Mouse (Mus musculus): Measurements from ENCODE around the gene Ager. TPM values are rescaled to one million over a fixed set of nuclear protein-coding genes. Genes with fewer than 3 reads are reported as not detected.

Gene Ager
- total and polyA plus RNA-seq, 2 experiments from 2014 or later = 1.8 to 2.5 TPM

DNA sequence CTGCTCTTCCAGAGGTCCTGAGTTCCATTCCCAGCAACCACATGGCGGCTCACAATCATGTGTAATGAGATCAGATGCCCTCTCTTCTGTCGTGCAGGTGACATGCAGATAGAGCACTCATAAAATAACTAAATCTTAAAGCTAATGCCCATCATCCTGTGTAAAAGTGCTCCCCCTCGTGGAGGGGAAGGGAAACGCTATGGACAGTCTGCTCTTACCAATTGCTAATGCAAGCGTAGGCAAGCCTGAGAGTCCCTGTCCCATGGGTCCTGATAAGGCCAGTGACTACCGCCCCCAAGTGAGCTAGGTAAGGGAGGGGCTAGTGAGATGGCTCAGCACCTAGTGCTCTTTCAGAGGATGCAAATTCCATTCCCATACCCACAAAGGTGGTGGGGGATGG is 21.3 kb downstream of the Ager start:
- peaks cover 21% of the 10 kb centered on the region; the same call in 1 of the 2 replicates for H3K36me3 ChIP-seq (ENCODE audit: insufficient read depth, low read length)
- peak; percentile 78 for TF ChIP-seq CTCF (IDR thresholded peaks at IDR 0.05; ENCODE audit: low read depth)
- peak; percentile 64 for DNase-seq (ENCODE audit: low spot score)

DNA sequence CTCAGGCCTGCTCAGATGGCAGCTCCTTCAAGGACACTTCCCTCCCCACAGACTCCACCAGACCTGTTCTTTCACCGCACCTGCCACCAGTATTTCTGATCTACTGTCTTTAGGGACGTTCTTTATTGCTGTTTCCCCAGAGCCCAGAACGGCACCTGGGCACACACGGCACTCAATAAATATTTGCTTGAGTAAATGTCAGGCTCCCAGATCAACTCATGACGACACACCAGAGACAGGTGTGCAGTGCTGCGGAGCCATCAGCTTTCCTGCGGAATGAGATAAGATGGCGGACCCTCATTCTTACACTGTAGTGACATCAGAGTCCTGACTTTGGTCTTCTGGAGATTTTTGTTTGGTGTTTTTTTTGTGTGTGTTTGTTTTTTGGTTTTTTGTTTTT is 23.3 kb downstream of the Ager start:
- WGBS = 92% methylated on average over 8 of the region's 8 CpGs
- H3K36me3 ChIP-seq (ENCODE audit: insufficient read depth, low read length) = peaks cover 15% of the 10 kb centered on the region; the same call in 1 of the 2 replicates
- no peaks in the 10 kb centered on the region for H3K9me3 ChIP-seq (ENCODE audit: low read length)

More for the DNA sequence above, 21.3 kb downstream of the Ager start:
- Histone ChIP-seq H3K27ac (no peak overlapping the region), H3K9ac (replicated peaks; ENCODE audit: low read length) (no peak overlapping the region), H3K4me3 (ENCODE audit: low read length) (no peak overlapping the region), H3K4me2 (ENCODE audit: low read depth, low read length) (no peak overlapping the region), H3K27me3 (ENCODE audit: insufficient read depth, low read length) (no peaks in the 10 kb centered on the region), H3K9me3 (ENCODE audit: low read length) (no peaks in the 10 kb centered on the region), H3K4me1 (ENCODE audit: insufficient read depth, low read length) (no peaks in the 10 kb centered on the region)
- no peak for ATAC-seq
- 20% methylated on average over 6 of the region's 6 CpGs for WGBS

DNA sequence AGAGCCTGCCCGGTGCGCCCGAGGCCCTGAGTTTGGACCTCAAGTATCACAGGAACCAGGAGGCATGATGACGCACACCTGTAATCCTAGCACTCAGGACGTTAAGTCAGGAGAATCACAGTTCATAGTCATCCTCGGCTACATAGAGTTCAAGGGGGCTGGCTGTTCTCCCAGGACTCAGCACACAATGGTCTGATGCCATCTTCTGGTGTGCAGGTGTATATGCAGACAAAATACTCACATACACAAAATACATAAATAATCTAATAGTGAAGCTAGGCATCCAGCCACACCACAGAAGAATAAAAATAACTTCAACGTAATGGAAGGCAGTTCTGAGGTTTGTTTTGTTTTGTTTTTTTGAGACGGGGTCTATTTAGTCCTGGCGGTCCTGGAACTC is 25.5 kb downstream of the Ager start:
- no peak overlapping the region for H3K27ac ChIP-seq
- ATAC-seq = no peak
- no peaks in the 10 kb centered on the region for H3K27me3 ChIP-seq (ENCODE audit: insufficient read depth, low read length)
- no peak for DNase-seq (ENCODE audit: low spot score)
- TF ChIP-seq CTCF (IDR thresholded peaks at IDR 0.05; ENCODE audit: low read depth) = peak; percentile 31; the same call in 1 of the 2 replicates
- H3K4me1 ChIP-seq (ENCODE audit: insufficient read depth, low read length) = peaks cover 8% of the 10 kb centered on the region; the same call in 1 of the 2 replicates
- WGBS = 84% methylated on average over 9 of the region's 9 CpGs
- no peaks in the 10 kb centered on the region for H3K9me3 ChIP-seq (ENCODE audit: low read length)
- H3K36me3 ChIP-seq (ENCODE audit: insufficient read depth, low read length) = peaks cover 8% of the 10 kb centered on the region; the same call in 1 of the 2 replicates
- no peak overlapping the region for H3K4me2 ChIP-seq (ENCODE audit: low read depth, low read length)
- no peak overlapping the region for H3K9ac ChIP-seq (replicated peaks; ENCODE audit: low read length)
- H3K4me3 ChIP-seq (ENCODE audit: low read length) = no peak overlapping the region

More for the DNA sequence above, 23.3 kb downstream of the Ager start:
- TF ChIP-seq CTCF (IDR thresholded peaks at IDR 0.05; ENCODE audit: low read depth) = no peak
- H3K4me1 ChIP-seq (ENCODE audit: insufficient read depth, low read length) = no peaks in the 10 kb centered on the region
- H3K27me3 ChIP-seq (ENCODE audit: insufficient read depth, low read length) = no peaks in the 10 kb centered on the region
- no peak overlapping the region for H3K4me3 ChIP-seq (ENCODE audit: low read length)
- H3K4me2 ChIP-seq (ENCODE audit: low read depth, low read length) = no peak overlapping the region
- peak; percentile 1 for DNase-seq (ENCODE audit: low spot score)
- ATAC-seq = no peak
- H3K27ac ChIP-seq = no peak overlapping the region
- no peak overlapping the region for H3K9ac ChIP-seq (replicated peaks; ENCODE audit: low read length)

DNA sequence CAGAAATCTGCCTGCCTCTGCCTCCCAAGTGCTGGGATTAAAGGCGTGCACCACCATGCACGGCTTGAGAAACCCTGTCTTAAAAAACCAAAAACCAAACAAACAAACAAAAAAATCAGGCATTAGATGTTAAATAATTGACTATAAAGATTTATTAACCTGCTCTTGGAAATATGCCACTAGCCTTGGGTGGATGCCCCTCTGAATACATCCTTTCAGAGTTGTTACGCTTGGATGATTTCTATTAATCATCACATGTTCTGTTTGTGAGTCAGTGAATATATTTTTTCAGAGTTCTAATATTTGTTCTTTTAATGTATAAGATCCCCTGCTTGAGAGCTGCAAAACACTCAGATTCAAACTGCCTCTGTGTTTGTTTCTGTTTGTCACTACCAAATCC is 27.3 kb downstream of the Ager start:
- Histone ChIP-seq H3K4me3 (ENCODE audit: low read length) (no peak overlapping the region), H3K36me3 (ENCODE audit: insufficient read depth, low read length) (peaks cover 6% of the 10 kb centered on the region; the same call in 1 of the 2 replicates), H3K4me1 (ENCODE audit: insufficient read depth, low read length) (peaks cover 27% of the 10 kb centered on the region), H3K9ac (replicated peaks; ENCODE audit: low read length) (no peak overlapping the region), H3K9me3 (ENCODE audit: low read length) (no peaks in the 10 kb centered on the region), H3K4me2 (ENCODE audit: low read depth, low read length) (no peak overlapping the region), H3K27ac (no peak overlapping the region), H3K27me3 (ENCODE audit: insufficient read depth, low read length) (no peaks in the 10 kb centered on the region)
- no peak for TF ChIP-seq CTCF (IDR thresholded peaks at IDR 0.05; ENCODE audit: low read depth)
- no peak for ATAC-seq
- 93% methylated on average over 3 of the region's 3 CpGs for WGBS
- no peak for DNase-seq (ENCODE audit: low spot score)

DNA sequence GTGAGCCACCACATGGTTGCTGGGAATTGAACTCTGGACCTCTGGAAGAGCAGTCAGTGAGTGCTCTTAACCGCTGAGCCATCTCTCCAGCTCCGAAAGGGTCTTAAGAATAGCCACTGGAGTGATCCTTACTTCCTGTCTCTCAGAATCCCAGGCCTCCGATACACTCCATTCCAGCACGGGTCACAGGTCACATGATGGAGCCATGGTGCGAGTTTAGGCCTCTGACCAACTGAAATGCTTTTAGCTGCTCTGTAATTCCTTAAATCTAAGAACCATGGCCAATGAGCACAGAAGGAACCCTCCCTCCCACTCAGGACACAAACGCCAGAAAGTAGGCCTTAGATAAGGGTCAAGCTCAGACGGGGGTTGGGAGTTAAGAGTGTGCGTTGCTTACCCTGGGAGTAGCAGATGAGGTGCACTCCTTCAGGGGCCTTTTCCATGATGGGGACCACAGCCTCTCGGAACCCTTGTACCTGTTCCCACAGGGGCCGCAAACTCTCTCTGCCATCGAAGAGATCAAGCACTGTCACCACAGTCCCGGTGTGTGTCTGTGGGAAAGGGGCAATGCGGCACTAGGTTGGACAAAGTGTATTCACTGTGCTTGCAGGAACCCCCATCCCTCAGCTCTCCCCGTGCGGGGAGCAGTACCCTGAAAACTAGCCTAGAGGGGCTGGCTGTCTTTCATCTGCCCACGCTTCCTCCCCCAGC is 28.6 kb downstream of the Ager start:
- no peaks in the 10 kb centered on the region for H3K27me3 ChIP-seq (ENCODE audit: insufficient read depth, low read length)
- peak overlapping the region; percentile 95 for H3K27ac ChIP-seq
- TF ChIP-seq CTCF (IDR thresholded peaks at IDR 0.05; ENCODE audit: low read depth) = no peak
- H3K4me3 ChIP-seq (ENCODE audit: low read length) = peak overlapping the region; percentile 55
- peak overlapping the region; percentile 59 for H3K9ac ChIP-seq (replicated peaks; ENCODE audit: low read length)
- no peak for DNase-seq (ENCODE audit: low spot score)
- WGBS = 46% methylated on average over 16 of the region's 16 CpGs
- no peak for ATAC-seq
- peaks cover 38% of the 10 kb centered on the region for H3K4me1 ChIP-seq (ENCODE audit: insufficient read depth, low read length)
- peaks cover 6% of the 10 kb centered on the region; the same call in 1 of the 2 replicates for H3K36me3 ChIP-seq (ENCODE audit: insufficient read depth, low read length)
- H3K9me3 ChIP-seq (ENCODE audit: low read length) = no peaks in the 10 kb centered on the region
- peak overlapping the region; percentile 98 for H3K4me2 ChIP-seq (ENCODE audit: low read depth, low read length)

DNA sequence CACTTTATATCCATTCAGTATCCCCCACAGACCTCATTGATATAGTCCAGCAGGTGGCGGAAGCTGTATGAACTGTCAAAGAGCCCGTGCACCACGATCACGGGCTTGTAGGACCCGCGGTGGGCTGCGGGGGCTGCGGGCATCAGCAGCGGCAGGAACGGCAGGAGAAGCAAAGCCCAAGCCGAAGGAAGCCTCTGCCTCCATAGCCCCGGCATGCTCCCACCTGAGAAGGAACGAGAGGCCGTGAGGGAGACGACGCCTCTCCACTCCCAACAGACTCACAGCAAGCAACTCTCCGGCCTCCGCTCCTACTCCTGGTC is 29.1 kb downstream of the Ager start:
- TF ChIP-seq CTCF (IDR thresholded peaks at IDR 0.05; ENCODE audit: low read depth) = peak; percentile 75
- DNase-seq (ENCODE audit: low spot score) (peak; percentile 80), ATAC-seq (peak; percentile 21; the same call in 1 of the 2 replicates)
- peak overlapping the region; percentile 59 for H3K9ac ChIP-seq (replicated peaks; ENCODE audit: low read length)
- H3K9me3 ChIP-seq (ENCODE audit: low read length) = no peaks in the 10 kb centered on the region
- no peaks in the 10 kb centered on the region for H3K27me3 ChIP-seq (ENCODE audit: insufficient read depth, low read length)
- 0% methylated on average over 18 of the region's 18 CpGs for WGBS
- peak overlapping the region; percentile 55 for H3K4me3 ChIP-seq (ENCODE audit: low read length)
- peaks cover 42% of the 10 kb centered on the region for H3K4me1 ChIP-seq (ENCODE audit: insufficient read depth, low read length)
- H3K4me2 ChIP-seq (ENCODE audit: low read depth, low read length) = peak overlapping the region; percentile 98
- peaks cover 6% of the 10 kb centered on the region; the same call in 1 of the 2 replicates for H3K36me3 ChIP-seq (ENCODE audit: insufficient read depth, low read length)
- peak overlapping the region; percentile 95 for H3K27ac ChIP-seq
